Mouse (Mus musculus) kidney, postnatal 25 days (tissue): ENCODE results near the gene Cactin.

Source experiments
- DNase-seq, 2 experiments: peaks; one replicate each; pipeline ENCODE4 v3.0.0; 2021; ENCODE audit warnings: mixed read lengths in 2 of 2

The Cactin gene

GRCm38 (mm10) chr10:81319741-81320549, 958 bp upstream of the Cactin start:
- peak; percentile 98 for DNase-seq

GRCm38 (mm10) chr10:81321436-81321835, 533 bp downstream of the Cactin start:
- no peak for DNase-seq

GRCm38 (mm10) chr10:81322444-81322843, 1.5 kb downstream of the Cactin start:
- DNase-seq = peak in 1 of 2 experiments; percentile 65

- DNase-seq = peak in 1 of 2 experiments; percentile 47
Measured at GRCm38 (mm10) chr10:81323141-81323775, 2.4 kb downstream of the Cactin start.

- DNase-seq = no peak
Measured at GRCm38 (mm10) chr10:81323791-81324530, 3.1 kb downstream of the Cactin start.

GRCm38 (mm10) chr10:81325176-81325575, 4.3 kb downstream of the Cactin start:
- DNase-seq = peak in 1 of 2 experiments; percentile 51

GRCm38 (mm10) chr10:81325781-81326180, 4.9 kb downstream of the Cactin start:
- peak in 1 of 2 experiments; percentile 43 for DNase-seq

- DNase-seq = peak; percentile 63 to 91
Measured at GRCm38 (mm10) chr10:81326858-81327257, 6.0 kb downstream of the Cactin start.

GRCm38 (mm10) chr10:81327959-81328358, 7.1 kb downstream of the Cactin start:
- DNase-seq = peak; percentile 58 to 87

- peak; percentile 71 to 89 for DNase-seq
Measured at GRCm38 (mm10) chr10:81328386-81328785, 7.5 kb downstream of the Cactin start, which contains the start of gene Tbxa2r. Gene Tbxa2r, plus strand, starts transcription at chr10:81328731.

GRCm38 (mm10) chr10:81329194-81329975, 8.5 kb downstream of the Cactin start:
- peak in 1 of 2 experiments; percentile 62 for DNase-seq

GRCm38 (mm10) chr10:81330007-81330406, 9.1 kb downstream of the Cactin start:
- peak; percentile 67 to 79 for DNase-seq

GRCm38 (mm10) chr10:81332277-81332676, 11.4 kb downstream of the Cactin start:
- DNase-seq = no peak

GRCm38 (mm10) chr10:81334324-81334723, 13.4 kb downstream of the Cactin start:
- DNase-seq = no peak

GRCm38 (mm10) chr10:81335393-81336340, 14.8 kb downstream of the Cactin start:
- DNase-seq = no peak

- no peak for DNase-seq
Measured at GRCm38 (mm10) chr10:81336558-81336957, 15.7 kb downstream of the Cactin start.

- DNase-seq = peak in 1 of 2 experiments; percentile 44
Measured at GRCm38 (mm10) chr10:81340551-81341332, 19.8 kb downstream of the Cactin start.

GRCm38 (mm10) chr10:81341333-81341949, 20.5 kb downstream of the Cactin start:
- DNase-seq = peak; percentile 74 to 89

- DNase-seq = peak in 1 of 2 experiments; percentile 53
Measured at GRCm38 (mm10) chr10:81342686-81343505, 22.0 kb downstream of the Cactin start, which contains the start of gene Gipc3. Gene Gipc3, minus strand, starts transcription at chr10:81343266.
